Mouse (Mus musculus): ENCODE results near the gene Ccdc146. TPM values are rescaled to one million over a fixed set of nuclear protein-coding genes. Genes with fewer than 3 reads are reported as not detected.

Gene Ccdc146
- total RNA-seq, 2 experiments from 2014 or later, result 3.5 to 4.1 TPM

DNA sequence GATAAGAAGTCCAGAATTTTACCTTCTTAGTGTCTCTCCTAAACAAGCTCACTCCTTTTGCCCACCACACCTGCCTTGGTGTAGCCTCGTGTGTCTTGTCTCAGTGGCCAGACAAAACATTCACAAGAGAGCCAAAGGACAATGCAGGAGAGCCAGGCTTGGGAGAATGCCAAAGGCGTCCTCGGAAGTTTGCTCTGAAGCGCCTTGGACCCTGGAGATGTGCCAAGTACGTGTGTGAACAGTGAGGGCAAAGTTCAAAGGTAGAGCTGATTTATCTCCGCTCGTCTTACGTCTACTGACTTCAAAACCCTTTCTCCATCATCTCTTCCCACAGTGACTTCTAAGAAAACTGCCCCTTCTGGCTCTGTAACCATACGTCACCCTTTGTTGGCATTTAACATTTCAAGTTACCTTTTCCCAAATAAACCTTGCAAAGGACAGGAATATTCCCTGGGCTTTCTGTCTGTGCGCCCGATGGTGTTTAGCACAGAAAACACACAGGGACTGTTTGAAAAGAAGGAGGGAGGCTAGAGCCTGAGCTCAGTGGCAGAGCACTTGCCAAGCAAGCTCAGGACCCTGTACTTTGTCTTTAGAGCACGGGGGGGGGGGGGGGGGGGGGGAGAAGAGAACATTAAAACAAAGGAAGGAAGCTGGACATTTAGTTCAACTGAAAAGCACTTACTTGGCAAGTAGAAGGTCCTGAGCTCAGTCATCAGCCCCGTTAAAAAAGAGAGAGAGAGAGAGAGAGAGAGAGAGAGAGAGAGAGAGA lies 32.7 kb downstream of the Ccdc146 start:
- intact Hi-C loops (cut with DNase I), result no loop called here
- no peak for DNase-seq

DNA sequence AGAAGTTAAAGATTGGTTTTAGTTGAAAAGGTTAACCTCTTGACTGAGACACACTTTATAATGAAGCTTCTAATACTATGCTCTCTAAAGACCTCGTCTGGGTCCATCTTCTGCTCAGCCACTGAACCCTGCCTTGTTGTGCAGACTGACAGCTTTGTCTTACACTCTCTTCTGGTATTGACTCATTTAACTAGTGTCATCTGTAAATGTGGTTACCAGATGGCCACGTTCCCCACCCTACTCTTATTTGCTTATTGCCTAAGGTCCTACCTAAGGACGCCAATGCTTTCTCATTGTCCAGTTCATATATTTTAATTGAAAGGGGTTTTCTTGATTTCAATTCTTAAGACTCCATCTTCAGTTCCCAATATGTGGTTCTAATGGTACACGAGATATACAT lies 35.6 kb downstream of the Ccdc146 start:
- no peak for DNase-seq
- intact Hi-C loops (cut with DNase I), result no loop called here

- intact Hi-C loops (cut with DNase I), result no loop called here
Observed at GRCm38 (mm10) chr5:21387340-21387739, 37.1 kb downstream of the Ccdc146 start.

DNA sequence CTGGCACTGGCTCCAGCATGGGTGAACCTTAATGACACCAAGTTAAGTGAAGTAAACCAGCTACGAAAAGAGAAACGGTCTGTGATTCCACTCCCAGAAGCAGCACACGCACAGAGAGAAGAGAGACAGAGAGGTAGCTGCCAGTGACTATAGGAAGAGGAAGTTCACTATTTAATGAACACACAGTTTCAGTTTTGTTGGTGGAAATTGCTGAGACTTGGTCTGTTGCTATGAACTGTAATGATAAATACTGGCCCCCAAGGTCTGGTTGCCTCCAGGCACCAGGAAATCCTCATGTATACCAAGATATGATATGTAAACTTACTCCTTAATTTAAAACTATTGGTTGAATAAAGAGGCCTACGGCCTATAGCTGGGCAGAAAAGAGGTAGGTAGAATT lies 38.0 kb downstream of the Ccdc146 start:
- no peak for DNase-seq
- intact Hi-C loops (cut with DNase I), result no loop called here

More at GRCm38 (mm10) chr5:21387340-21387739, 37.1 kb downstream of the Ccdc146 start:
- DNase-seq, result no peak

- intact Hi-C loops (cut with DNase I), result no loop called here
- no peak for DNase-seq
Observed at GRCm38 (mm10) chr5:21384976-21385375, 39.5 kb downstream of the Ccdc146 start.

- intact Hi-C loops (cut with DNase I), result no loop called here
- no peak for DNase-seq
Observed at GRCm38 (mm10) chr5:21384252-21384960, 40.1 kb downstream of the Ccdc146 start.

DNA sequence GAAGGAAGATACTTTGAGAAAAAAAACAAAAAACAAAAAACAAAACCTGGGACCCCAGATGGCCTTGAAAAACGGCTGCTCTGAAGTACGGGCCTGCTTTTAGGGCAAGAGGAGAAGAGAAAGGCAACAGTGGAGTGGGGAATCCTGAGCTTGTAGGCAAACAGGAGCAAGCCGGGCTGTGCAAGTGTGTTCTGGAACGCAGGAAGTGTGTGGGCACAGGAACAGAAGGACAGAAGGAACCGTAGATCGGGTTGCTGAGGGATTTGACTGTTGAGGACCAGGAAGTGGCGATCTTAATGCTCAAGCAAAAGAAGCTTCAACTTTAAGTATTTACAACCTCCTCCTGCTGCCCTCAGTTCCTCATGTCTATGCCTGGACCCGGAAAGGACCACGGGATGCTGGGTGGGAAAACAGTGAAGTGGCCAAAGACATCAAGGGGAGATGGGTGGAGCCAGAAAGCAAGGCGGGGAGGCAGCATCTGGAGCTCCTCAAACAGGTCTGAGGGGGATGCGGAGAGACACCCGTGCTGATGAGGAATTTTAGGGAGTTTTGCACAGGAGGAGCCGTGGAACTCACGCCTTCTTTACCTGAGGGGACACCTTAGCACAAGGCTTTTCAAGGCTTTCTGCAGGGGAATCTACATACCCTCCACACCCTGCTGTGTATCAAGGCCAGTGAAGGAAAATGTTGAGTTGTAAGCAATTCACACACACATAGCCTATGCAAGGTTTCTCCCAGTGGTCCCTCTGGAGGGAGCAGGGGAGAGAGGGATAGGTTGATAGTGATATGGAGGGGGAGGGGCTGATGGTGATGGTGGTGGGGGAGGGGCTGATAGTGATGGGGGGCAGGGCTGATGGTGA lies 40.9 kb downstream of the Ccdc146 start:
- intact Hi-C loops (cut with DNase I), result no loop called here

DNA sequence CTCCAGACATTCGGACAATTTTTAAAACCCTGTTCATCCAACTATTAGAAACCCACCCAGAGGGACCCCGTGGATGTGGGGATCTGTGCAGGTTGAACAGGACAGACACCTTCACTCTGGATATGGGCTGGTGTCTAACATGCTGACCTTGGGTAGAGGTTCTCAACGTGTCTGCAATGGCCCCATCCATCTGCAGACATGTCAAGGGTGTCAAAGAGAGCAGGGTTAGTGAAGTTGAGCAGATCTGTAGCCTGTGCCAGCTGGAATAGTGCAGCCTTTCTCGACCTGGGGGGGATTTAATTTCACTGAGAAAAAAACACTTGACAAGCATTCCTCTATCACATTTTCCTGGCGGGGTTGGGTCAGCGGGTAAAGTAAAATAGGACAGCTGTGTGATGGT lies 41.8 kb downstream of the Ccdc146 start:
- no peak for DNase-seq
- intact Hi-C loops (cut with DNase I), result no loop called here

More for the DNA sequence above, 40.9 kb downstream of the Ccdc146 start:
- DNase-seq, result no peak

DNA sequence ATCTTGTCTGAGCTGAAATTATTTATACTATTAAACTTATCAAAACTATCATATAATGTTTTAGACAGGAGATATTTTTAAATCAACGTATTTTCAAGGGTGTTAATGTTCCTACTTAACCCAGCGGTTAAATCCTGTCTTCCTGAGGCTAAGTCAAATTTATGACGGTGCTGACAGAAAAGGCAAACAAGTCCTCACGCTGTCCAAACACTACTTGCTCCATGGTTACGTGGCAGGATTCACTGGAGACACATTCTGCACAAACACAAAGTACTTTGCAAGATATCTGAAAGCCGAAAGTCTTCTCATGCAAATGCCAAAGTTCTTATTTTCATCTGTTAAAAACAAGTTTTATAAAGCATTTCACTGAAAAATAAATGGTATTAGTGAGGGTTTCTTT lies 42.5 kb downstream of the Ccdc146 start:
- no peak for DNase-seq
- intact Hi-C loops (cut with DNase I), result no loop called here

GRCm38 (mm10) chr5:21378397-21378796 lies 46.1 kb downstream of the Ccdc146 start:
- no peak for DNase-seq
- intact Hi-C loops (cut with DNase I), result no loop called here

DNA sequence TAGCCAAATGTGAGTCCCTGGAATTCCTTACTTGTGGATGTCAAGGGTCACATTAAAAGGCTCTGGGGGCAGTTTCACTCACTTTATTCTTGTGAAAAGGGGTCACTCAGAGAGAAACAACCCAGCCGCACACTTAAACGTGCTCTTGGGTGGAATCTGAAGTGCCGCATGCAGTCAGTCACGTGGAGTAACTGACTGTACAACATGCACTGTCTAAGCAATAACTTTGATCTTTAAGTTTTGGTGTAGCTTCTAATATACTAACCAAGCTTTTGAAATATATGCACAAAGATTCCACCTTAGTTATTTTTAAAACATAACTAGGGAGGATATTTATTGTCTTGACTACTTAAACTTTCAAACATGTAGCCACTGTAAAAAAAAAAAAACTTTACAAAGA lies 47.5 kb downstream of the Ccdc146 start:
- intact Hi-C loops (cut with DNase I), result no loop called here
- no peak for DNase-seq

GRCm38 (mm10) chr5:21373180-21373518 lies 51.3 kb downstream of the Ccdc146 start:
- intact Hi-C loops (cut with DNase I), result loop anchor here (5.0 kb wide), 1 partner anchor 41 kb away; no protein-coding TSS in a partner anchor
- DNase-seq, result no peak

DNA sequence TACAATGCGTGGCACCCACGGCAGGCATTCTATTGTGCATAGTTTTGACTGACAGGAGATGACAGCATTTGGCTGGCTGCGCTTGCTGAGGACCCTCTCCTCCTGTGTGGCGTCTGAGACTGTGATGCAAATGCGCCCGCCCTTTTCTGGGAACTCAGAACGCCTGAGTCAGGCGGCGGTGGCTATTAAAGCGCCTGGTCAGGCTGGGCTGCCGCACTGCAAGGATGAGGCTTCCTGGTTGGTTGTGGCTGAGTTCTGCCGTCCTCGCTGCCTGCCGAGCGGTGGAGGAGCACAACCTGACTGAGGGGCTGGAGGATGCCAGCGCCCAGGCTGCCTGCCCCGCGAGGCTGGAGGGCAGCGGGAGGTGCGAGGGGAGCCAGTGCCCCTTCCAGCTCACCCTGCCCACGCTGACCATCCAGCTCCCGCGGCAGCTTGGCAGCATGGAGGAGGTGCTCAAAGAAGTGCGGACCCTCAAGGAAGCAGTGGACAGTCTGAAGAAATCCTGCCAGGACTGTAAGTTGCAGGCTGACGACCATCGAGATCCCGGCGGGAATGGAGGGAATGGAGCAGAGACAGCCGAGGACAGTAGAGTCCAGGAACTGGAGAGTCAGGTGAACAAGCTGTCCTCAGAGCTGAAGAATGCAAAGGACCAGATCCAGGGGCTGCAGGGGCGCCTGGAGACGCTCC lies 51.8 kb downstream of the Ccdc146 start, which contains the start of gene Fgl2:
Gene Fgl2 (plus strand): TSS at position 150 of the 687 bp plus-strand sequence.
- peak; percentile 53 to 59 for DNase-seq
- intact Hi-C loops (cut with DNase I), result loop anchor here (5.0 kb wide), 1 partner anchor 40 kb away; no protein-coding TSS in a partner anchor

- no peak for DNase-seq
- intact Hi-C loops (cut with DNase I), result loop anchor here (5.0 kb wide), 1 partner anchor 40 kb away; no protein-coding TSS in a partner anchor
Observed at GRCm38 (mm10) chr5:21371920-21372319, 52.6 kb downstream of the Ccdc146 start.

DNA sequence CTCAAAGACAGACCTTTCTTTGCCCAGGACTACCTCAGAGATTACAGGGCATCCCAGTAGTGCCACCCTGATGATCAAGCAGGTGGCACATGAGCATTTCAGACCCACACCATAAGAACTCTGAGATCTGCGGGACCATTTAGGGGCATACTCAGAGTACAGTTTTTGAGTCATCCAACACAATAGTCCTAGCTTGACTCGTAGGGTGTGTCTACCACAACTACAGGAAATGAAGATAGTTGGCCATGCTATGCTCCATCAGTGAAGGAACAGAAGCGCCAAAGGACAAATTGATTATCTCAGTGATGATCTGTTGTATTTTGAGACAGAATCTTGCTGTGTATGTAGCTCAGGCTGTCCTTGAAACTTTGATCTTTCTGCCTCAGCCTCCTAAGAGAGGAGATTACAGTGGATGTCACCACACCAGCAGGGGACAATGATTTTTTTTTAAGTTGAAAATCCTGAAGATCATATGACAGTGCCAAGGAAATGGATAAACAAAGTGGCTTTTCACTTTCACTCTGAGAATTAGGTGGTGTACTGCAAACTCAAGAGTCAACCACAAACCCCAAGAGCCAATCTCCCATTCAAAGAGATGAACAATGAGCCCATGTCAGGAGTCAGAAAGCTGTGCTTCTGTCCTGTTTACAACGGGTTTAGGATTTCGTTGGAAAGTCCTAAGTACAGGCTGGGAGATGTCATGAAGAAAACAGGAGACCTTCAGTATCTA lies 54.1 kb downstream of the Ccdc146 start:
- intact Hi-C loops (cut with DNase I), result loop anchor here (5.0 kb wide), 1 partner anchor 38 kb away; no protein-coding TSS in a partner anchor

DNA sequence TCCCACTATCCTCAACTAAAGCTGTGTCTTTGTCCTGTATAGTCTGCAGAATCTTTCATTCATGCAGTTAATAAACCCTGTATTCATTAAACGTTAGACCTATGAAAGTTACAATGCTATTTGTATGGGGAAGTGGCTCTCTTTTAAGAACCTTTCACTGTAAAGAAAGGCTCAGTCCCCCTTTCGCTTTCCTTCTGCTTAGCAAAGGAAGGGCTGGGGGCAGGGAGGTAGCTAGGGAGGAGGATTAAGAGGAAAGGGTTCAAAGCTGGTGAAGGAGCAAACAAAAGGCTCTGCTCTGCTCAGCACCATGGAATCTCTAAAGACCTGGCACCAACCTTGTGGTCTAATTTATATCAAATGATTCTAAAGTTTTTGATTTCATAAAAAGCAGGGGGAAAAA lies 57.0 kb downstream of the Ccdc146 start:
- no peak for DNase-seq
- intact Hi-C loops (cut with DNase I), result no loop called here

More for the DNA sequence above, 54.1 kb downstream of the Ccdc146 start:
- DNase-seq, result no peak

DNA sequence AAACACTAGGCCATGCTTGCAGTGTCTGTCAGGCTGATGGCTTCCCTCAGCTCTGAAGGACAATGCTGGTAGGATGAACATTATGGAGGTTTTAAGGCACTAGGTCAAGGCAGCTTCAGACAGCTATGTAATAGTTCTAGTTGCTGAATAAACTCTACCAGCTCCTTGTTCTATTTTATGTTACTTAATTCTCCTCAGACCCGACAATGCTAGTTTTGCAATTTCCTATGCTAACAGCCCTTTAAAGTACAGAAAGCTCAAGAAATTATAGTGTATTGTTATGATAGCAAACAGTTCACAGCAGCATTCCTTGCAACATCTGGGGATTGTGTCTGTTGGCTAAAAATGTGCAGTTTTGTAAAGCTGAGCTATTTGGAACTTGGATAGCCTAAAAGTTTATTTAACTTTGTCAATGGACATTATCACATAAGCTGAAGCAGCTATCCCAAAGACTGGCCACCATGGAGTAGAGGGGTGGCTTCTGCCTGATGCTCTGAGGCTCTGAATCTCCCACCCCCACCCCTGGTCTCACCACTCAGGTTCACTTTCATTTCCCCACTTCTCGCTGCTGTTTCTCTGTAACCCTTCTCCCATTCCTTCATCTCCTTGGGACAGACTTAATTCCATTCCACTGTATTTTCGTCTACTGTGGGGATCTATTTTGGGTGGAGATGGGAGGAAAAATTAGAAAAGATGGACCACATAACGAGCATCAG lies 58.0 kb downstream of the Ccdc146 start:
- DNase-seq, result no peak
- intact Hi-C loops (cut with DNase I), result no loop called here

DNA sequence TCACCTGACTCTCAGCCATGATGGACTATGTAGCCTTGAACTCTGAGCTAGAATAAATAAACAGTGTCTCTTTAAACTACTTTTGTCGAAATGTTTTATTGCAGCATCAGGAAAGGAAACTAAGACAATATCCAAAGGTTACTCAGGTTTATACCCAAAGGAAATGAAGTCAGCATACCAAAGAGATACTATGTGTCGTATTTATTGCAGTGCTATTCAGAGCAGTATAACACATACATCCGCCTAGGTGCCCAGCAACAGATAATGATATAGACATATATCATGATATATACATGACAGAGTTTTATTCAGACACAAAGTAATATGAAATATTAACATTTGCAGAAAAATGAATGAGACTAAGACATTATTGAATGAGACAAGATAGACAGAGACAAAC lies 61.1 kb downstream of the Ccdc146 start:
- DNase-seq, result no peak
- intact Hi-C loops (cut with DNase I), result no loop called here

DNA sequence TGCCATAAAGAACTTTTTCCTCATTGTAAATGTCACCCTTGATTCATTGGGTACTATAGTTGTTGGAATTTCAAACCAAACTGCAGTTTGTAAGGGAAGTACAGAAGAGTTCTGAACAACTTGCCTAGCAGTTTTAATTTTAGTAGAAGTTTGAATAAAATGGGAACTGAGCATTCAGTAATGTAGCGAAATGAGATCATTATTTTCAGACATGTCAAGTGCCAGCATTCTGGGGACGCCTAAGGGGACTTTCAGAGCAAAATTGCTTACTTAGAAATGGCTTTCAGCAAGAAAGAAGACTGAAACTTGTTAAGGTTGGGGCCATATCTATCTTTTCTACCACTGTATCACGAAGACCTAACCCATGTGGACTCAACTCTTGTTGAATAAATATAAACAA lies 65.8 kb downstream of the Ccdc146 start:
- DNase-seq, result no peak
- intact Hi-C loops (cut with DNase I), result no loop called here

Data from gastrocnemius, postnatal 36 days (tissue).